Mouse (Mus musculus) erythroblast, embryonic 14.5 days (primary cell): ENCODE measurements around the gene Pspn.

Experiments
- GATA1 ChIP-seq: IDR thresholded peaks from 2 replicates; pipeline ENCODE4 v1.6.1; 2012; ENCODE audit warnings: low read length, inconsistent platforms, mixed read lengths
- TAL1 ChIP-seq: IDR thresholded peaks from 3 replicates; pipeline ENCODE4 v1.6.1; 2012; ENCODE audit warnings: low read length, inconsistent platforms, mixed read lengths

GRCm38 (mm10) chr17:56996506-56996905 is 3.3 kb downstream of the Pspn start:
- TF ChIP-seq GATA1 (no peak), TAL1 (no peak)
